Mouse (Mus musculus) stomach, embryonic 15.5 days (tissue): ENCODE data around the gene Syn3. TPM values are rescaled to one million over a fixed set of nuclear protein-coding genes. Genes with fewer than 3 reads are reported as not detected.

Experiments used
- ATAC-seq: fragments of 200-750 bp; cut with Nextera tagmentation; 2 replicates; pipeline ENCODE4 v1.8.0; 2017; ENCODE audit warnings: low read depth, moderate number of reproducible peaks, moderate TSS enrichment; ENCODE audit not compliant: insufficient read depth, low FRiP score
- H3K27ac ChIP-seq: fragments of 300-500 bp; sonication (generic); 2 replicates; pipeline ENCODE4 v1.5.1; 2015; ENCODE audit warnings: mild to moderate bottlenecking, inconsistent platforms
- H3K27me3 ChIP-seq: fragments of 300-500 bp; sonication (generic); replicated peaks from 2 replicates; pipeline ENCODE4 v1.6.1; 2015; ENCODE audit warnings: inconsistent platforms
- H3K36me3 ChIP-seq: fragments of 300-500 bp; sonication (generic); 2 replicates; pipeline ENCODE4 v1.6.1; 2015; ENCODE audit warnings: inconsistent platforms
- H3K4me1 ChIP-seq: fragments of 300-500 bp; sonication (generic); 2 replicates; pipeline ENCODE4 v1.6.1; 2015; ENCODE audit warnings: inconsistent platforms
- H3K4me2 ChIP-seq: fragments of 300-500 bp; sonication (generic); 2 replicates; pipeline ENCODE4 v1.6.1; 2015; ENCODE audit warnings: mild to moderate bottlenecking, inconsistent platforms
- H3K4me3 ChIP-seq: fragments of 300-500 bp; sonication (generic); replicated peaks from 2 replicates; pipeline ENCODE4 v1.5.1; 2015; ENCODE audit warnings: inconsistent platforms
- H3K9ac ChIP-seq: fragments of 300-500 bp; sonication (generic); 2 replicates; pipeline ENCODE4 v1.6.1; 2015; ENCODE audit warnings: inconsistent platforms
- H3K9me3 ChIP-seq: fragments of 300-500 bp; sonication (generic); 2 replicates; pipeline ENCODE4 v1.6.1; 2016; ENCODE audit warnings: inconsistent platforms
- WGBS: fragments of 180-500 bp; shearing (Covaris S2); methylation state at CpG from one replicate; pipeline ENCODE4 v1.1.7; 2015; 5-methylcytosine and 5-hydroxymethylcytosine counted together
- polyA plus RNA-seq: library from polyadenylated mRNA; unstranded; fragments of >200 nt; fragmentation: Nextera tagmentation; extraction: Ambion mirVana; gene quantifications from 2 replicates; pipeline ENCODE4 v1.2.1, GENCODE M21; 2015

The Syn3 gene
- polyA plus RNA-seq, 1 experiment from 2014 or later: 3.5 TPM

GRCm38 (mm10) chr10:86297307-86297706 lies 201.4 kb downstream of the Syn3 start:
- Histone ChIP-seq H3K27ac (no peak overlapping the region), H3K27me3 (0 out of 2 replicates have a peak, but pooled peaks cover 3% of the 10 kb centered on the region), H3K9ac (no peak overlapping the region), H3K4me1 (peaks cover 24% of the 10 kb centered on the region; the same call in 1 of the 2 replicates), H3K4me2 (no peak overlapping the region), H3K36me3 (no peaks in the 10 kb centered on the region), H3K4me3 (no peak overlapping the region), H3K9me3 (no peaks in the 10 kb centered on the region)
- 82% methylated on average over 2 of the region's 2 CpGs for WGBS
- ATAC-seq: no peak

DNA sequence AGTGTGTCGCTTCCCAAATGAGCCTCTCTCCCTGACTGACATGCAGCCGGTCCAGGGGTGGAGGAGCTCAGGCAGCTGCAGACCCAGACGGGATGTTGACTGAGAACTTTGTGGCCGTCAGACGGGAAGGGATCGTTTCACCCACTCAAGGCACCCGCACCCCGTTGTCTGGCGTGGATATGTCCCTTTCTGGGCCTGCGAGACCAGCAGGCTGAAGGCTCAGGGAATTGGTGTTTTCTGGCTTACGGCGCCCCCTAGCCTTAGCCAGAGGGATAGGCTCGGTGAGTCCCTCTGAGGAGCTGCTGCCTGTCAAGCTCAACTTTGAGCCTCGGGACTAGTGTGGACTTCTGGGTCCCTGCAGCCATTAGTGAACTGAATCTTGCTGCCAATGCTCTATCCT lies 202.6 kb downstream of the Syn3 start:
- H3K9me3 ChIP-seq: no peaks in the 10 kb centered on the region
- H3K4me1 ChIP-seq: peaks cover 16% of the 10 kb centered on the region; the same call in 1 of the 2 replicates
- H3K4me2 ChIP-seq: peak overlapping the region; percentile 48
- ATAC-seq: 0 out of 2 replicates have a peak, but pooled peaks have one; percentile 25
- WGBS: 6% methylated on average over 14 of the region's 14 CpGs
- H3K9ac ChIP-seq: no peak overlapping the region
- H3K27ac ChIP-seq: no peak overlapping the region
- no peaks in the 10 kb centered on the region for H3K36me3 ChIP-seq
- 0 out of 2 replicates have a peak, but pooled peaks cover 3% of the 10 kb centered on the region for H3K27me3 ChIP-seq
- no peak overlapping the region; the same call in 1 of the 2 replicates for H3K4me3 ChIP-seq

- no peaks in the 10 kb centered on the region for H3K9me3 ChIP-seq
- no peak overlapping the region for H3K9ac ChIP-seq
- 0 out of 2 replicates have a peak, but pooled peaks cover 3% of the 10 kb centered on the region for H3K27me3 ChIP-seq
- peaks cover 11% of the 10 kb centered on the region; the same call in 1 of the 2 replicates for H3K4me1 ChIP-seq
- H3K27ac ChIP-seq: no peak overlapping the region
- 39% methylated on average over 13 of the region's 13 CpGs for WGBS
- H3K4me2 ChIP-seq: peak overlapping the region; percentile 48
- no peak overlapping the region; the same call in 1 of the 2 replicates for H3K4me3 ChIP-seq
- H3K36me3 ChIP-seq: no peaks in the 10 kb centered on the region
- no peak for ATAC-seq
Observed at GRCm38 (mm10) chr10:86295454-86296098, 203.1 kb downstream of the Syn3 start.

- Histone ChIP-seq H3K27ac (no peak overlapping the region), H3K9me3 (no peaks in the 10 kb centered on the region), H3K36me3 (no peaks in the 10 kb centered on the region), H3K9ac (no peak overlapping the region), H3K4me3 (no peak overlapping the region), H3K27me3 (0 out of 2 replicates have a peak, but pooled peaks cover 3% of the 10 kb centered on the region), H3K4me1 (peaks cover 9% of the 10 kb centered on the region; the same call in 1 of the 2 replicates), H3K4me2 (no peak overlapping the region)
- WGBS: 70% methylated on average over 10 of the region's 10 CpGs
- ATAC-seq: no peak
Observed at GRCm38 (mm10) chr10:86294599-86295365, 203.9 kb downstream of the Syn3 start.

- 72% methylated on average over 1 of the region's 1 CpGs for WGBS
- H3K9me3 ChIP-seq: no peaks in the 10 kb centered on the region
Observed at GRCm38 (mm10) chr10:86293880-86294279, 204.8 kb downstream of the Syn3 start.

GRCm38 (mm10) chr10:86290109-86290771 lies 208.5 kb downstream of the Syn3 start:
- Histone ChIP-seq H3K4me3 (no peak overlapping the region), H3K36me3 (no peaks in the 10 kb centered on the region), H3K27me3 (no peaks in the 10 kb centered on the region), H3K9me3 (no peaks in the 10 kb centered on the region), H3K4me2 (no peak overlapping the region), H3K4me1 (no peaks in the 10 kb centered on the region), H3K27ac (no peak overlapping the region), H3K9ac (no peak overlapping the region)
- WGBS: 64% methylated on average over 8 of the region's 8 CpGs
- ATAC-seq: no peak

More at GRCm38 (mm10) chr10:86293880-86294279, 204.8 kb downstream of the Syn3 start:
- H3K4me2 ChIP-seq: no peak overlapping the region
- no peak for ATAC-seq
- no peak overlapping the region for H3K9ac ChIP-seq
- 0 out of 2 replicates have a peak, but pooled peaks cover 3% of the 10 kb centered on the region for H3K27me3 ChIP-seq
- H3K27ac ChIP-seq: no peak overlapping the region
- H3K4me3 ChIP-seq: no peak overlapping the region
- peaks cover 9% of the 10 kb centered on the region; the same call in 1 of the 2 replicates for H3K4me1 ChIP-seq
- no peaks in the 10 kb centered on the region for H3K36me3 ChIP-seq

DNA sequence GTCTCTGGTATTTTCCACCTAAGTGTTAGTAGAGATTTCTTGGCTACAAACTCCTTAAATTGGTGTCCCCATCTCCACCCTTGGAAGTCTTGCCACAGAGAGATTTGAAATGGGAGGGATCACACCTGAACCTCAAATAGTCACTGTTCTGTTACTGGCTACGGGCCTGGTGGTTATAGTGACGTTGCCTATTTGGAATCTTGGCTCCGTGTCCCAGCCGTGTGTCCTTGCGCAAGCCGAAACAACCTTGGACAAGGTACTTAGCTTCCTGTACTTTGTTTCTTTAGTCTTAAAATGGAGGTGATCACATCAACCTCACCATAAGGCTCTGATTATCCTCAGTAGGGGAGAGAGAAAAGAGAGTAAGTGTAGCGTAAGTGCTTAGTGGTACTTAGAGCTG lies 212.2 kb downstream of the Syn3 start:
- Histone ChIP-seq H3K27ac (no peak overlapping the region), H3K9ac (no peak overlapping the region), H3K4me2 (no peak overlapping the region), H3K27me3 (no peaks in the 10 kb centered on the region), H3K4me1 (no peaks in the 10 kb centered on the region), H3K36me3 (no peaks in the 10 kb centered on the region), H3K4me3 (no peak overlapping the region), H3K9me3 (no peaks in the 10 kb centered on the region)
- ATAC-seq: no peak
- WGBS: 88% methylated on average over 7 of the region's 7 CpGs

DNA sequence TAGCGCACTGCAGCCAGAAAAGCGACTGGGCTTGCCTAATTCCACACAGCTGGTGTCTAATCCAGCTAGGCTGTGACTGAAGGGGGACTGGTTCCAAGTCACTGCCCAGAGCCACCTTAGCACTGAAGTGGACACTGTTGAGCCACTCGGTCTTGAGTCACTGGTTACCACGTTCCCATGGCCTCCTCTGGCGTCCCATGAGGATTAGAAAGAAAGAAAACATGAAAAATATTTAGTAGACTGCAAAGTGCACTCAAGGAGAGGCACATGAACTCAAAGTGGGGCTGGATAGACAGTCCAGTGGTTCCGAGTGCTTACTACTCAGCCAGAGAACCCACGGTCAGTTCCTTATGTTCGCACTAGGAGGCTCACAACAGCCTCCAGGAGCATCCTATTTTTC lies 217.5 kb downstream of the Syn3 start:
- no peak overlapping the region for H3K9ac ChIP-seq
- WGBS: 91% methylated on average over 8 of the region's 8 CpGs

DNA sequence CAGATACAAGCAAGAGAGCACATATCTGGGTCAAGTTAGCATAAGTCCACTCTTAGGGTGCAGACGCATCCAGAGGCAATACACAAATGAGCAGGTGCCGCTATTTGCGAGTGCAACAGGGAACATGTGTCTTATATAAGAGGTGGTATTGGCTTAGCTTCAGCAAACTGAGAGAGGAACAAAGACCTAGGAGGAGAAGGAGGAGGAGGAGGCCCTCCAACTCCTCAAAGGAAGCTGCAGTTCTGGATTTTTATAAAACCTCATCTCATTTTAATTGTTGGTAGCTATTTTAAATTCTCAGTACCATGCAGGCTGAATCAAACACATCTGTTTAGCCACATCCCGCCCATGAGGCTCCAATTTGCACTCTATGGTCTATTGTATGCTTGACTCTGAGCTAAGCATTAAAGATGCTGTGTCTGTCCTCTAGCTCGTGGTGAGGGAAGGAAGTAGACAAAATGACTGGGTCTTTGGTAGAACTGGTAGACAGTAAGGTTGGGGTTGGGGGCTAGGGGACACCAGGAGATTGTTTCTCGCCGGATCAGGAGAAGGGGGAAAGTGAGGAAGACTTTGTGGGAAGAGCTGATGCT lies 219.0 kb downstream of the Syn3 start:
- no peaks in the 10 kb centered on the region for H3K4me1 ChIP-seq
- no peak overlapping the region for H3K9ac ChIP-seq
- no peaks in the 10 kb centered on the region for H3K27me3 ChIP-seq
- 83% methylated on average over 7 of the region's 7 CpGs for WGBS
- no peak overlapping the region for H3K4me3 ChIP-seq
- H3K27ac ChIP-seq: no peak overlapping the region
- no peak overlapping the region for H3K4me2 ChIP-seq
- H3K9me3 ChIP-seq: no peaks in the 10 kb centered on the region
- no peak for ATAC-seq
- no peaks in the 10 kb centered on the region for H3K36me3 ChIP-seq

More for the DNA sequence above, 217.5 kb downstream of the Syn3 start:
- Histone ChIP-seq H3K4me2 (no peak overlapping the region), H3K36me3 (no peaks in the 10 kb centered on the region), H3K4me1 (no peaks in the 10 kb centered on the region), H3K27ac (no peak overlapping the region), H3K27me3 (no peaks in the 10 kb centered on the region), H3K4me3 (no peak overlapping the region), H3K9me3 (no peaks in the 10 kb centered on the region)
- no peak for ATAC-seq

- no peak overlapping the region for H3K4me3 ChIP-seq
- WGBS: 65% methylated on average over 2 of the region's 2 CpGs
- H3K4me2 ChIP-seq: no peak overlapping the region
- no peak for ATAC-seq
- H3K4me1 ChIP-seq: no peaks in the 10 kb centered on the region
- no peak overlapping the region for H3K27ac ChIP-seq
- H3K27me3 ChIP-seq: no peaks in the 10 kb centered on the region
- H3K9ac ChIP-seq: no peak overlapping the region
- no peaks in the 10 kb centered on the region for H3K36me3 ChIP-seq
- H3K9me3 ChIP-seq: no peaks in the 10 kb centered on the region
Observed at GRCm38 (mm10) chr10:86278481-86278880, 220.2 kb downstream of the Syn3 start.

GRCm38 (mm10) chr10:86277327-86277726 lies 221.4 kb downstream of the Syn3 start:
- no peaks in the 10 kb centered on the region for H3K27me3 ChIP-seq
- H3K27ac ChIP-seq: no peak overlapping the region
- no peaks in the 10 kb centered on the region for H3K9me3 ChIP-seq
- no peak overlapping the region for H3K4me2 ChIP-seq
- no peak overlapping the region for H3K4me3 ChIP-seq
- H3K36me3 ChIP-seq: no peaks in the 10 kb centered on the region
- H3K9ac ChIP-seq: no peak overlapping the region
- ATAC-seq: no peak
- WGBS: 84% methylated on average over 5 of the region's 5 CpGs
- H3K4me1 ChIP-seq: no peaks in the 10 kb centered on the region
